ENCODE assay signal across 16 mouse cellular contexts in the genomic region with DNA sequence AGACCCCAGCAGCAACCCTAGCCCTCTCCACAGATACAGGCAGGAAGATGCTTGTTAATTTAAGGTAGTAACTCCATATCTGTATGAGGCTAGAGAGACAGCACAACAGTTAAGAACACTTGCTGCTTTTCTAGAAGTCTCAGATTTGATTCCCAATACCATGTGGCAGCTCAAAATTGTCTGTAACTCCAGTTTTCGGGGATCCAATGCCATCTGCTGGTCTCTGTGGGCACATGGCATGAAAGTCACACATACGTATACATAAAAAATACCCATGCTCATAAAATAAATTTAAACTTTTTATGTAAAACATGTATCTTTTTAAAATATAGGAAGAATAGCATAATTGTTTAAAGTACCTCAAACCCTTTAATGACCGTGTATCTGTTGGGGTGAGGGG.
DNase-seq lines count a peak whose midpoint lies in the region; TF ChIP-seq lines count a peak whose summit lies in the region.
"Had no signal": no experiment of that assay in that cellular context is flagged by ENCODE, and none has a peak within 500 bp of the region (broad histone marks: within the 10 kb centered on the region; RNA-seq: fewer than 3 reads in every experiment).

No protein-coding gene starts in this region.

- no peaks in the 10 kb centered on the region for H3K27me3 ChIP-seq in thymus, adult 2 months (ENCODE audit: control insufficient read depth, insufficient read depth, low read length)
- H3K27me3 ChIP-seq: heart, embryonic 12.5 days; limb, embryonic 15.5 days had no signal

- TF ChIP-seq CTCF in layer of hippocampus, adult 2 months (conservative IDR thresholded peaks at IDR 0.05): peak; percentile 51
- no peak for TF ChIP-seq CTCF in thymus, adult 2 months (IDR thresholded peaks at IDR 0.05; ENCODE audit: borderline replicate concordance, control insufficient read depth, extremely low read depth, insufficient read depth, low read length, poor library complexity)

- intact Hi-C loops in heart, postnatal 25 days (cut with DNase I): no loop called here

- H3K27ac ChIP-seq in layer of hippocampus, adult 2 months: no peak overlapping the region
- H3K27ac ChIP-seq in thymus, adult 2 months (ENCODE audit: control insufficient read depth, insufficient read depth, low read length): no peak overlapping the region
- H3K27ac ChIP-seq: limb, embryonic 15.5 days had no signal

- no peaks in the 10 kb centered on the region for H3K36me3 ChIP-seq in thymus, adult 2 months (ENCODE audit: control insufficient read depth, insufficient read depth, low read length)

- H3K4me1 ChIP-seq in thymus, adult 2 months (replicated peaks; ENCODE audit: control insufficient read depth, insufficient read depth, low read length): no peaks in the 10 kb centered on the region; the same call in 1 of the 2 replicates
- H3K4me1 ChIP-seq: limb, embryonic 15.5 days had no signal

- TF ChIP-seq POLR2A in thymus, adult 2 months (IDR thresholded peaks at IDR 0.05; ENCODE audit: control insufficient read depth, extremely low read depth, insufficient read depth, low read length, poor library complexity): no peak

- DNase-seq in layer of hippocampus, adult 2 months (ENCODE audit: low spot score in 2 of 2): no peak
- no peak for DNase-seq in layer of hippocampus, postnatal 25 days (ENCODE audit: extremely low spot score in 1 of 2, low spot score in 1 of 2)
- DNase-seq in thymus, postnatal 4 days: peak; percentile 24
- no peak for DNase-seq in thymus, adult 2 months
- peak; percentile 21 for DNase-seq in adipocyte (ENCODE audit: low spot score)
- no peak for DNase-seq in cerebellum, postnatal 4 days (ENCODE audit: low spot score in 2 of 2)
- DNase-seq in heart, postnatal 25 days (ENCODE audit: low spot score): no peak
- DNase-seq: cerebellum, adult 11 months; heart, postnatal 36 days; kidney, adult 18-20 months; kidney, postnatal 25 days; layer of hippocampus, adult 9-11 months; lung, postnatal 36 days; right cerebral cortex, postnatal 14 days had no signal

- H3K4me3 ChIP-seq in layer of hippocampus, adult 2 months: no peak overlapping the region
- H3K4me3 ChIP-seq in thymus, adult 2 months (ENCODE audit: control insufficient read depth, insufficient read depth, low read length): no peak overlapping the region
- H3K4me3 ChIP-seq: heart, embryonic 12.5 days; limb, embryonic 15.5 days had no signal

- WGBS in thymus, adult 2 months: 95% methylated on average over 3 of the region's 3 CpGs

Comparison
In these comparisons a context has a peak if more than half of its experiments do, and no peak if none do; other contexts are left out.
1. DNase-seq: peak in thymus, postnatal 4 days (single experiment) and adipocyte (single experiment); none in layer of hippocampus, adult 2 months (0 of 2), layer of hippocampus, postnatal 25 days (0 of 2), thymus, adult 2 months (single experiment), cerebellum, postnatal 4 days (0 of 2) and heart, postnatal 25 days (single experiment).